Mouse (Mus musculus): ENCODE data around the gene Fut9. TPM values are rescaled to one million over a fixed set of nuclear protein-coding genes. Genes with fewer than 3 reads are reported as not detected.

Fut9 gene
- total RNA-seq (2021) = 10 to 100 TPM; 67.1 TPM

DNA sequence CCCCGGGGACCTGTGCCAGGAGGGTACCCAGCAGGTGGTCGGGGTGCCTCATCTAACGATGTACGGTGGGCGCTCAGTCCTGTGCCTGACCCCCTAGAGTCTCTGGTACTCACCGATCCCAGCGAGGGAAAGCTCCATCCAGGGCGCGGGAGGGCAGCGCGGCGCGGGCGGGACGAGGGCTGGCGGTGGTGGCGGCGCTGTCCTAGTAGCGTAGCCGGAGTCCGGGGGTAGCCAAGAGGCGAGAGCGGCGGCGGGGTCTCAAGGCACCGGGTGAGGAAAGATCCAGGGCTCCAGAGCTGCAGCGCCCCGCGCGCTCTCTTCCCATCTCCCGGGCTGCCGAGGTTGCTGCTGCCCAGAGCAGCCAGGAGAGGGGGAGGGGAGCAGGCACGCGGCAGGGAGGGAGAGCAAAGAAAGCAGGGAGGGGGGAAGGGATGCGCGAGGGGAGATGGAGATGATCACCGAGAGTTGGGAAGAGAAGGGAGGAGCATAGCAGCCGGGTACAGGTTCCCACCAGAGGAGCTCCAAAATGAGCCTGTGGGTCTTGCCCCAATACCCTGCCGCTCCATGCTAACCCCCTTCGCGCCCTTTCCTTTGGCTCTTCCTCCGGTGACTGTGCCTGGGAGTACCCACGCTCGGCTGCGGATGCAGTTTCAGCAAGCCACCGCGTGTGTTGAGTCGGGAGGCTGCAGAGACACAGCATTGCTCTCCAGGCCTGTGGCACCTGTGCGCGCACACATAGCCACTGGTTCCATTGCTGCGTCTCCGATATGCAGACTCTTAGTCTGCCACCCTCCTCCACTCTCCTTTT, at the start of gene Fut9:
Fut9 (minus strand) TSS at position 769 of the 808 bp plus-strand sequence.
- intact Hi-C loops (cut with DNase I) = loop anchor here (5.0 kb wide), 1 partner anchor 517 kb away; the partner anchor contains the start of gene Ufl1

DNA sequence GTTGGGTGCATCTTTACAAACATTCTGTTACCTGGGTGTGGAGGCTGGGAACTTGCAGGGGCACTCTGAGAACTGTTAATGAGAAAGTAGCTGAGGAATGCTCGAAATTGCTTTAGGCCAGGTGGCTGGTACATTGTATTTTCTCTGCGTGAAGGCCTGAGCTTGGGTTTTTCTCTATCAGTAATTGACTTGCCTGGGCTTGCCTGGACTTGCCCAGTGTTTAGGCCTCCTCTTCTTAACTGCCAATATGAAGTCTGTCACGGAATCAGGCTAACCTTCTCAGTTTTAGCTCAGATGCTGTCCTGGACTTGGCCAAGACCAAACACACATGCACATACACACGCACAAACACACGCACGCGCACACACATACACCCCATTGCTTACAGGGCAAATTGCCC, 15.7 kb upstream of the Fut9 start:
- intact Hi-C loops (cut with DNase I) = no loop called here
- no peak for DNase-seq

More for the DNA sequence above, at the start of gene Fut9:
- DNase-seq = peak; percentile 93

DNA sequence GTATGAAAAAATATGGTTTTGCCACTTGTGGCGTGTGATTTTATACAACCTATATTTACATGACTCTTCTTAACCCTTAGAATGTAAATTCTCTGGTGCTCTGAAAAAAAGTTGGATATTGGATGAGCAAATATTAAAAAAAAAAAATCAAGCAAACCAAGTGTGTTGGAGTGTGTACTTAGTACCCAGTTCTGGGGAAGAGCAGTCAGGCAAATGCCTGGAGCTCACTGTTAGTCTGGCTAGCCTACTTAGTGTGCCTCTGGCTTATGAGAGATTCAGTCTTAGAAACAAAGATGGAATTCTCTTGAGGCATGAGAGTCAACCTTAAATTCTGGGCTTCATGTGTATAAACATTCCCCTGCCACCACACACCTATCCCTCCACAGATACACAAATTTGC, 13.3 kb upstream of the Fut9 start:
- intact Hi-C loops (cut with DNase I) = no loop called here
- no peak for DNase-seq

DNA sequence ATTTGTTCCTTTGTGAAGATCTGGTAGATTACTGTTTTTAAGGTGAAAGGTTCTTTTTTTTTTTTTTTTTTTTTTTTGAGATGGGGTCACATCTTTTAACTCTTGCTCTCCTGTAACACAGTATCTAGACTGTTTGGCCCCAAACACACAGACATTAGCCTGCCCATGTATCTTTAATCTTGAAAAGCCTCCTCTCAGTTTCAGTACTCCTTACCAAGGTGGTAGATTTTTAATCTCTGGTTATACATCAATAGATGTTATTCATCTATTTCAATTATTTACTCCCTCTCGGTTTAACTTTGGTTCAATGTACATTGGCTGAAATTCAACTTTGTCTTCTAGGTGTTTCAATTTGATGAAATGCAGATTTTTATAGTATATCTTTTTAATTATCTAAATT, 10.0 kb upstream of the Fut9 start:
- intact Hi-C loops (cut with DNase I) = no loop called here
- DNase-seq = no peak

DNA sequence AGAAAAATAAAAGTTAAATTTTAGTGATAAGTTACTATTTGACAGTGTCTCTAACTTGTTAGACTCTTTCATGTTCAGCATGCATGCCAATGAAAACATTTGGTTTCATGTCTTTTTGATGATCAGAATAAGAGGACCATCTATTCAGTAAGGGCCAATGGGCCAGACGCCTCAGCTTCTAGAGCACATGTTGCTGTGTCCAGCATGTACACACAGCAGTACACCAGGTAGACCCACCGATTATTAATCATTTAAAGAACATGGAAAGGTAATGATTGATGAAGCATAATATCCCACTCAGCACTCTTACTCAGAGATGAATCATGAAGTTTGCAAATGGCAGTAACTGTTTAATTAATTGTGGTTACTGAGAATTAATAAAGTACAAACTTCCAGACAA, 1.7 kb upstream of the Fut9 start:
- no peak for DNase-seq
- intact Hi-C loops (cut with DNase I) = loop anchor here (5.0 kb wide), 1 partner anchor 519 kb away; the partner anchor contains the start of gene Ufl1

DNA sequence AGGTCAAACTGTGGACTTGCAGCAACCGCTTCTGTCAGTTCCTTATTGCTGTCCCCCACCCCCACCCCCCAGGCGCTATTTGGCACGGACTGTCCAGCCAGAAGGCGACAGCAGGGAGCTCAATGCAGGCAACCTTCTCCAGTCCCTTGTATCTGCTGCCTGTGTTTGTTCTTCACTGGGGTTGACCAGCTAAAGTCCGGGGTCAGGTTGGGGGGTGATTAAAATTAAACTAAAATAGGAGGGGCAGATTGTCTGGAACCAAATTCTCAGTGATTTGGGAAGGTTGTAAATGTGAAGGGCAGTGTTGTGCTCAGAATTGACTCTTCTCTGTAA, 206 bp upstream of the Fut9 start:
- no peak for DNase-seq
- intact Hi-C loops (cut with DNase I) = loop anchor here (5.0 kb wide), 1 partner anchor 518 kb away; the partner anchor contains the start of gene Ufl1

DNA sequence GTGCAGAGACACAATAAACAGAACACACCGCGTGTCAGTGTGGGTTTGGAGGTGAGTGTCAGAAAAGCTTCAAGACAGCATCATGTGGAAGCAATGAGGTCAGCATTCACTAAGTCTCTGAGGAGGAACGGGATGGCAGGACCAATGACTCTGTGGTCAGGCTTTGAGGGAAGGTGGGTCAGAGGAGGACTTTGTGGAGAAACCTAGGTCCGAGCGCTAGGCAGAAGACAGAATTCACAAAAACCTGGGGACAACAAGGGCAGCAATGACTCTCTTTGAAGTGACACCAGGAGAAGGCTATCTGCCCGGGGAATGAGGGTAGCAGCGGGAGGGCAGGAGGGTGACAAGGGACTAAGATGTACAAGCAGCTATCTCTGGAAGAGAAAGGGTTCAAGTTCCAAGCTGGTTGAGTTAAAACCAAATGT, 981 bp downstream of the Fut9 start:
- no peak for DNase-seq
- intact Hi-C loops (cut with DNase I) = no loop called here

DNA sequence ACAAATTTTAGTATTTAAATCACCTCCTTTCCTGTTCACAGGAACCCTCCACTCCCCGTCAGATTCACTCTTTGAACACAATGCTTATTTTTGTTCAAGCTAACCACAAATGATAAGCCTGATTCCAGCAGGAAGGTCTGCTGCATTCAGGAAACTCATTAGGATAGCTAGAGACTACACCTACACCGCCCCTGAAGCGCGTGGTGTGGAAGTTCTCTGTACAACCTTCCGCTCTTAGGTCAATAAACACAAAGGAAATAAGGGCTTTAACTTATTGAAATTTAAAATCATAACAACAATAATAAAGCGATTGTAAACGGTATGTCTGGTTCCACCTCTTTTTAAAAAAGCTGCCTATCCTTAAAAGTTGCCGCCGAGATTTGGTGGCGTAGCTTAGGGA, 1.6 kb downstream of the Fut9 start:
- peak; percentile 4 for DNase-seq
- intact Hi-C loops (cut with DNase I) = no loop called here

DNA sequence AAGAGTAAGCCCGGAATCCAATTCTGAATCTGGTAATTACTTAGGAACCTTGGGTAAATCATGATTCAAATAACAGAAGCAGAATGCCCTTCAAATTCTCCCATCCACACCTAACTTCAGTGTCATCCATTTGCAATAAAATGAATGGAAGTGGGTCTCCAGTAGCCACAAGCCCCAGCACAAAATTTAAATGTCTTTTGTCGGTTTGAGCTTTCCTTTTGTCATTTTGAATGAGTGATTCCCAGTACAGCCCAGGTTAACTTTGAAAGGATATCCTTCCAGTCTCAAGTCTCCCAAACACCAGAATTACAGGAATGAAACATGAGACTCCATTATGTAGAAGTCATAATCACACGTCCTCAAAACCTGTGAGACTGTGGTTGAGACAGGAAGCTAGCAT, 3.9 kb downstream of the Fut9 start:
- intact Hi-C loops (cut with DNase I) = no loop called here
- DNase-seq = no peak

DNA sequence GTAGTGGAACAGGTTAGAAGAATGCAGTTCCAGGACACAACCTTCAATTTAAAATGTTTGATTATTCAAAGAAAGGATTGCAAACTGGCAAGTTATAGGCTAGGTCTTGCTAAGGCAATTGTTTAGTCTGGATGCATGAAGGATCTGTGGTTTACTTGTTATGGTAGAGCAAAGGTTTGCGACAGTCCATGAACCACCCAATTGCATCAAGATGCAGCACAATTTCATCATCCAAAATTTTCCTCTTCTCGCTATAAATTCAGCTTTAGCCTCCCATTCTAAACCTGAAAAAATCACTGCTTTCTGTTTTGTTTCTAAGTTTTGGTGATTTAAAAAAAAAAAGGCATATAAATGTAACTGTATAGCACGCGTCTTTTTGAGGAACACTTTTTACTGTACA, 14.8 kb downstream of the Fut9 start:
- intact Hi-C loops (cut with DNase I) = no loop called here
- no peak for DNase-seq

DNA sequence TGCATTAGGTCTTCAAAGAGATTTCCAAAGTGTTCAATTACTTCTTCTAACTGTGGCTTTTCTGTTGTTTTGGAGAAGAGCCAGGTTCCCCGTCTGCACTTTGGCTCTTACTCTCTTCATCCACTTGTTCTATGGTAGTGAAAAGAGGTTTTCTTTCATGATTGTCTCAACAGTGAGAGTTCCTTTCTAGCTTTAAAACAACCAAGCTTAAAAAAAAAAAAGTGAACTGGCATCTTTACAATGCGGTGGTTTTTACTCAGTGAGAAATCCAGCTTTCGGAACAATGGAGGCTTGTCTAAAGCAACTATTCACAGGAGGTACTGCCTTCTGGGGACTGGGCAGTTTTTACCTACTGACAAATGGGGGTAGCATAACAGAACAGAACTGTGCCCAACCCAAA, 31.4 kb downstream of the Fut9 start:
- intact Hi-C loops (cut with DNase I) = no loop called here
- DNase-seq = peak; percentile 25

DNA sequence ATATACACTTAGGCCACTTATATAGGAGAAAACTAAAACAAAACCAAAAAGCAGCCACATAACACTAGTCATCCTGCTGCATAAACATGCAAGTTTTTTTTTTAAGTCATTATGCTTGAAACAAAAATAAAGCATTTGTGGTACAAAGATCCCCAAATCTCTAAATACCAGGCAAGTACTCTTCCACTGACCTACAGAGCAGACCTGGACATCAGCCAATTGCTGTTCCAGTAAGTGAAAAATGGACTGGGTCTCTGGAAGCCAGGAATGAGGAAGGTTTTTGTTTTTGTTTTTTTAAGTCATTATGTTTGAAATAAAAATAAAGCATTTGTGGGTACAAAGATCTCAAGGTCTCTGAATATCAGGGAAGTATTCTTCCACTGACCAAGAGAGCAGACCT, 37.0 kb downstream of the Fut9 start:
- no peak for DNase-seq
- intact Hi-C loops (cut with DNase I) = no loop called here

DNA sequence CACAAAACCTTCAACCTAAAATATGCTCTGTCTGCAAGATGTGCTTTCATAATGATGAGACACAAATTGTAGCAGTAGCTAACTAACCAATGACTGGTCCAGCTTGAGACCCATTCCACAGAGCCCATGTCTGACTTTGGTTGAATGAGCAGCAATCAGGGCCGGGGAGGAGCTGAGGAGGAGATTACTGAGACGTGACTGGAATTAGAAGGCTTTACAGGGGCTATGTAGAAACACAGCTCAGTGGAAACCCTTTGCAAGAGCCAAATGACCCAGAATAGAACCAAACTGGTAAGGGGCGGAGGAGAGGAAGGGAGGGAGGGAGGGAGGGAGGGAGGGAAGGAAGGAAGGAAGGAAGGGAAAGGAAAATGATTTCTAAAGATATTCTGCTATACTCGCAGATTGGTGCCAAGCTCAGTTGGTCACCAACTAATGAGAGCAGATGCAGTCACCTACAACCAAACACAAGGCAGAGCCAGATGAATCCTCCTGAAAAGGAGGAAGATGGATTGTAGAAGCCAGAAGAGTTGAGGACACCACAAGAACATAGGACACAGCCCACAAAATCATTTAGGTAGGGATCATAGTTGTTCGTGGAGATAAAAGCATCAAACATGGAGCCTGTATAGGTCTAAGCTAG, 42.0 kb downstream of the Fut9 start:
- intact Hi-C loops (cut with DNase I) = no loop called here
- no peak for DNase-seq

DNA sequence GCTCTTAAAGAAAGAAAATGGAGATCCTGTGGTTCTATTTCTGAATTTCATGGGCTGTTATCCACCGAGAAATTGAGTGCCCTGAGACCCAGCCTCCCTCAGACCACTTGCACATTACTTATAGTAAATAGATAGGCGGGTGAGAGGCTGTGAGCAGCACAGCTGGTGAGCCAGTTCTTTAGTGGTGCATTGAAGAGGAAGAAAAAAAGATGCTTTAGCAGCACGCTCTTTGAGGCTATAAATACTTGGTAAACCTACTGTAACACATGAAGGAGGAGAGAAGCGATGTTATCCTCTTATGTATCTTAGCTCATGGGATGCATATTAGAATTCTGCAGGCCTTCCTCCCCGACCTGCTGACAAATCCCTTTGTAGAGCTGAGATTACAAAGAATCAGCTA, 58.5 kb downstream of the Fut9 start:
- intact Hi-C loops (cut with DNase I) = no loop called here
- no peak for DNase-seq

DNA sequence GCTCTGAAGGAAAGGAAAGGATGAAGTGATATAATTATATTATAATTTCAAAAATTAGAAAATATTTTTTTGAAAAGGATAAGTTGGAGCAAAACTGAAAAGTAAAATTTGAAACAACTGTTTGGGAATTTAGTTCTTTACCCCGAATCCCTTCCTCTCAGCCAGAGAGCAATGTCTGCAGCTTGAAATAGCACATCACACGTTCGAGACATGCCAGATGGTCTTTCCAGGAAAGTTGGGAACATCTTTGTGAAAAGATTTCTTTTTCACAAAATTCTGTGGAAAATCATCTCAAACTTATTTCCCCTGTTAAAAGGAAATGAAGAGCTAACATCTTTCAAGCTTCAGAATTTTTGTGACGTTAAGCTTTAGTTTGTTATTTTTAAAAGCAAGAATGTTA, 61.3 kb downstream of the Fut9 start:
- DNase-seq = no peak
- intact Hi-C loops (cut with DNase I) = no loop called here

DNA sequence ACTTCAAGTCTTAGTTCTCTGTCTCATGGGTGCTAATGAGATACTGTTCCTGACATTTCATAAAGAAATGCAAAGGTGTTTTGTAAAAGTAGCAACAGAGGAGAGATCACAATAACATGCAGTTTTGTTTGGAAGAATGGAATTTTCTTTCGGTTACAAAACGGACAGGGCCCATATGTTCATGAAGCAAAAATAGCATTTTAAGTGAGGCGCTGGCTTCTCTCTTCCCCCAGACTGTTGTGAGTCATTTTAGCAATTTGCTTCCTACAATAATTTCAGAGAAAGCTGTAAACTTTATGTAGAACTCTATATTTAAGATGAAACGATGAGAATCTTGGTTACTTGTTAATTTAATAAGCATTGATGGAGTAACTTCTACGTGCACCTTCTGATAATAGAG, 78.5 kb downstream of the Fut9 start:
- DNase-seq = no peak
- intact Hi-C loops (cut with DNase I) = no loop called here

DNA sequence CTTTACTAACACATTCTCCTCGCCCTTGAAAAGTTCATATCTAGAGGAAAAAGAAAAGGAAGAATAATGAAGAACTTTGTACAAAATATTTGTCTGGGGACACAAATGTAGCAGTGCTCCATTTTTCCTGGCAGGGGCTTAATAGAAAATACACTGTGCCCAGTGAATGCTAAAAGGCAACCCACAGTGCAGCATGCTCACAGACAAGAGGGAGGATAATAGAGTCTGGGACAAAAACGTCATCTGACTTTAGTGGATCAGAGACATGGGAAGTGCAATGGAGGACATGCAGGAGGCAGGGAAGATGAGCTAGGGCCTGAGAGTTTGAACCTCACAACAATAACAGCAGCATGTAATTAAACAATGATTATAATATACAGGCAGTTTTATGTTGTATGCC, 86.1 kb downstream of the Fut9 start:
- intact Hi-C loops (cut with DNase I) = no loop called here
- DNase-seq = no peak

DNA sequence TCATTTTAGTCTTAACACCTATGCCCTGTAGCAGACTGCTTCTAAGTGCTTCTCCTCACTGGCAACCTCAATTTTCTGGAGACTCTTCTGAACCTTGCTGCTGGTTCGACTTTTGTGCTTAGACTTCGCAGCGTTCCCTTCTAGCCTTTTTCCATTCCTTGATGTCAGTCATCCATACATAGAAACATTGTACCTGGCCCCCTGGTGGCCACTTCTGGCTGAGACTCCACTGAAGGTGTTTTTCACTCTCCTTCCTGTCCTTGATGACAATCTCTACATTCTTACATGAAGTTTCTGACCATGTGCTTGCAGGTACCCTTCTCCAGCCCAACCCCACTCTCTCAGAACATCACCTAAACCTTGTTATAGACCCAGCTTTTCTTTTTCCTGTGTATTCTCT, 115.1 kb downstream of the Fut9 start:
- intact Hi-C loops (cut with DNase I) = no loop called here
- no peak for DNase-seq

DNA sequence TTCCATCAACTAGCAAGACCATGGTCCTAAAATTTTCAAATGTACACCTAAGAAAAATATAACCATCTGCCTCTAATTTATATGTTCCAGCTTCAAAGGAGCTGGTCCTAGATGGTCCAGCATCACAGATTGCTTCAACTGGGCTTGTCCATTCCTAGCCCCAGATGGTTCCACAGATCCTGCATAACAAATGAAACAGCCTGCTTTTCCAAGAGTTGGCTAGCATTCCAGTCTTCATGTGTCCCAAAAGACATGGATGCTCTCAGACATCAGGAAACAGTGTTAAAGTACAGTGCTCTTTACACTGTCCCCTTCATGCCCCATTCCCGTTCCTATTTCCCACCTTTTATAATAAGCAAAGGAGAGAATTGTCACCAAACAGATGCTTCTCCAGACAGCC, 135.8 kb downstream of the Fut9 start:
- no peak for DNase-seq
- intact Hi-C loops (cut with DNase I) = no loop called here

DNA sequence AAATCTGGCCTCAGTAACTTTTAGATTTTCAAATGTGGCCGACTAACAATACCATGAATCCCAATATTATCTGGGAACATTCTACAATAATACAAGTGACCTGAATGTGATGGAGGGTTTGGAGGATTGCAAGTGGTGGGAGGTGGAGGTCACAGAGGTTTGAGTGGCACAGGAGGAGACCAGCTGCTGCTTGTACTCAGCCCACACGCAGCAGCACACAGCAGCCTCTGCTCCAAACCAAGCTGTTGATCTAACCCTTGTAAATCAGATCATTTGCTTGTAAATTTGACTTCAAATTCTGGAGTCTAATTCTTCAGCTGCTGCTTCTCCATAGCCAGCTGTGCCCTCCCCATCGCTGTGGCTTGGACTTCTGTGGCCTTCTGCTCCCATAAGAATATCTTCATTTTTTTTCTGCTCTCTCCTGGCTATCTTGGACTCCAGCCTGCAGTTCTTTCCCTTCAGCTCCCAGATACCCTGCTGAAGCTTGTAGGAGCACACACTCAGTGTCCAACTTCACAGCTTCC, 138.8 kb downstream of the Fut9 start:
- intact Hi-C loops (cut with DNase I) = no loop called here
- DNase-seq = no peak

DNA sequence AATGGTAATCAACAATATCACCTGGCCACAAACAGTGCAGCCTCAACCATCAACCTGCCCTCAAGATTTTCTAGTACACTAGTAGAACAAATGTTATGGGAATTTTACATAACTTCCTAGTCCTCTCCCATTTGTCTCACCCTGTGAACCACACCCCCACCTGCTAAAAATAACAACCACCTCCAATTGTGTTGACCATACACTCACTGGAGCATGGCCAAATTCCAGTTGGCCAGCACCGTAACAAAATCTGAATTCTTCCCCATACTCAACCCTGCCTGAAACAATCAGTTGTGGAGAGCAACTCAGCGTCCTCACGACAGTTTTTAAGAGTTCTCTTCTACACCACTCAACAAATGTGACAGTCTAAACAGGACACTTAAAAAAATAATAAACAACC, 141.3 kb downstream of the Fut9 start:
- intact Hi-C loops (cut with DNase I) = no loop called here
- no peak for DNase-seq

DNA sequence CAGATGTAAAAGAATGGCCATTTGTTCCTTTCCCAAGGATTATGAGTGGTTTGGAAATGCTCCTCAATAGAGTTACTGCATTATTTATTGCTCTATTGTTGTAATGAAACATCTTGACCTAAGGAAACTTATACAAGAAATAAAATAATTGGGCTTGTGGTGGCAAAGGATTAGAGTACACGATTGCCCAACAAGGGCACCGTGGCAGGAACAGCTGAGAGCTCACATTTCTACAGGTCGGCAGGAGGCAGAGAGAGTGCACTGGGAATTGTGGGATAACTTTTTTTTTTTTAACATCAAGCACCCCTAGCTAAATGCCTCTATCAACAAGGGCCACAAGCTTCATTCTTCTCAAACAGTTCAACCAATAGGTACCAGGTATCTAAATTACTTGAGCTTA, 148.1 kb downstream of the Fut9 start:
- intact Hi-C loops (cut with DNase I) = no loop called here

More for the DNA sequence above, 148.1 kb downstream of the Fut9 start:
- no peak for DNase-seq

Data from left cerebral cortex, postnatal 4 days (tissue).